Mouse (Mus musculus) intestine, postnatal 0 days (tissue): ENCODE data around the gene Cmtm8. TPM values are rescaled to one million over a fixed set of nuclear protein-coding genes. Genes with fewer than 3 reads are reported as not detected.

Source experiments
- ATAC-seq: fragments of 200-750 bp; cut with Nextera tagmentation; 2 replicates; pipeline ENCODE4 v1.8.0; 2017; ENCODE audit warnings: mild to moderate bottlenecking, moderate TSS enrichment, moderate library complexity
- H3K27ac ChIP-seq: fragments of 300-500 bp; sonication (generic); 2 replicates; pipeline ENCODE4 v1.5.1; 2014; ENCODE audit warnings: mild to moderate bottlenecking, low read depth, low read length, moderate library complexity
- H3K27me3 ChIP-seq: fragments of 300-500 bp; sonication (generic); replicated peaks from 2 replicates; pipeline ENCODE4 v1.6.1; 2014; ENCODE audit warnings: low read length, mixed read lengths; ENCODE audit not compliant: control insufficient read depth, insufficient read depth
- H3K36me3 ChIP-seq: fragments of 300-500 bp; sonication (generic); 2 replicates; pipeline ENCODE4 v1.6.1; 2014; ENCODE audit warnings: mild to moderate bottlenecking, moderate library complexity; ENCODE audit not compliant: control insufficient read depth, insufficient read depth
- H3K4me1 ChIP-seq: fragments of 300-500 bp; sonication (generic); replicated peaks from 2 replicates; pipeline ENCODE4 v1.6.1; 2014; ENCODE audit warnings: antibody characterized with exemption, low read length, mixed read lengths; ENCODE audit not compliant: control insufficient read depth, insufficient read depth
- H3K4me2 ChIP-seq: fragments of 300-500 bp; sonication (generic); replicated peaks from 2 replicates; pipeline ENCODE4 v1.6.1; 2014; ENCODE audit warnings: low read depth, mild to moderate bottlenecking, moderate library complexity
- H3K4me3 ChIP-seq: fragments of 300-500 bp; sonication (generic); 2 replicates; pipeline ENCODE4 v1.5.1; 2014; ENCODE audit warnings: low read depth, low read length
- H3K9ac ChIP-seq: fragments of 300-500 bp; sonication (generic); 2 replicates; pipeline ENCODE4 v1.6.1; 2014; ENCODE audit warnings: mild to moderate bottlenecking, low read depth, low read length
- H3K9me3 ChIP-seq: fragments of 300-500 bp; sonication (generic); 2 replicates; pipeline ENCODE4 v1.6.1; 2016; ENCODE audit warnings: mixed run types; ENCODE audit not compliant: control insufficient read depth
- CTCF ChIP-seq: sonication (generic); IDR thresholded peaks from 2 replicates; pipeline ENCODE4 v1.5.1; 2016; ENCODE audit warnings: low read depth, mild to moderate bottlenecking, control low read depth, antibody characterized with exemption, moderate library complexity
- WGBS: fragments of 180-500 bp; shearing (Covaris S2); extraction: QIAGEN DNeasy Blood & Tissue Kit; methylation state at CpG from one replicate; pipeline ENCODE4 v1.1.7; 2014; 5-methylcytosine and 5-hydroxymethylcytosine counted together
- polyA plus RNA-seq: library from polyadenylated mRNA; unstranded; fragments of >200 nt; fragmentation: Nextera tagmentation; extraction: Ambion mirVana; gene quantifications from 2 replicates; pipeline ENCODE4 v1.2.1, GENCODE M21; 2015

The Cmtm8 gene
- polyA plus RNA-seq, 1 experiment from 2014 or later, result 91.5 TPM

DNA sequence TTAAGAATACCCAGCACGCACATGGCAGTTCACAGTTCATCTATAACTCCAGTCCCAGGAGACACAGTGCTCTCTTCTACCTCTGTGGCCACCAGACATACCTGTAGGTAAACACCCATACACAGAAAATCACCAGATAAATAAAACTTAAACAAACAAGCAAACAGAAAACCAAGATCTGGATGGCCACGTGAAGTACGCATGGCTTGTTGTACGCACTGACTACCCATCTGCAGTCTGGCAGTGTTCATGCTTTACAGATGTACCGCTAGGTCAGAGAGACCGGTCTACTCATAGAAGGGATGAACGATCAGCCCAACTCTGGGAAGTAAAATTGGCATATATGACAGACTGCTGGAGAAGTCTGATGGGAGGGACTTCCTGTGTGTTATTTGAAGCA, 27.8 kb downstream of the Cmtm8 start:
- Histone ChIP-seq H3K27me3 (no peaks in the 10 kb centered on the region), H3K9ac (no peak overlapping the region), H3K4me2 (no peak overlapping the region), H3K36me3 (no peaks in the 10 kb centered on the region), H3K4me1 (peaks cover 11% of the 10 kb centered on the region; the same call in 1 of the 2 replicates), H3K9me3 (no peaks in the 10 kb centered on the region), H3K4me3 (no peak overlapping the region), H3K27ac (no peak overlapping the region)
- WGBS, result 90% methylated on average over 7 of the region's 7 CpGs
- ATAC-seq, result no peak
- TF ChIP-seq CTCF, result no peak

DNA sequence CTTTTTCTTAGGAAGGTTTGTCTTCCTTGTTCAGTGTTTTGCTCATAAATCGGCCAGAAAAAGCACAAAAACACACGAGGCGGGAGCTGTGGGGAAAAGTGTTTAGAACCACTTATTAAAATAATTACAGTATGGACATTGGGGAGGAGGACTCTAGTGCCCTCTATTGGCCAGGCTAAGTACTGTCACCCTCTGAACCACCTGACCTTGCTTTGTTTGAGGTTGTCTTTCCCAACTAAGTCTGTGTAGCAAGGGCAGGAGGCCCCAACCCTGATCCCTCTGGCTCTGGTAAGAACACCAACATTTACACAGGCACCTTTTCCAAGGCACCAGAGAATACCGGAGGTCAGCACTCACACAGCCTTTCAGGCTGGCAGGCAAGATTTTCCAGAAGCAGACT, 28.6 kb downstream of the Cmtm8 start:
- Histone ChIP-seq H3K27me3 (no peaks in the 10 kb centered on the region), H3K9ac (no peak overlapping the region), H3K4me2 (no peak overlapping the region; the same call in 1 of the 2 replicates), H3K36me3 (no peaks in the 10 kb centered on the region), H3K4me3 (no peak overlapping the region), H3K27ac (no peak overlapping the region), H3K9me3 (no peaks in the 10 kb centered on the region), H3K4me1 (peaks cover 11% of the 10 kb centered on the region; the same call in 1 of the 2 replicates)
- peak; percentile 89 for TF ChIP-seq CTCF
- 58% methylated on average over 4 of the region's 4 CpGs for whole genome bisulfite sequencing
- peak; percentile 66 for ATAC-seq

GRCm38 (mm10) chr9:114812001-114812400, 32.0 kb downstream of the Cmtm8 start:
- Histone ChIP-seq H3K27ac (no peak overlapping the region), H3K9me3 (no peaks in the 10 kb centered on the region), H3K4me2 (no peak overlapping the region), H3K27me3 (no peaks in the 10 kb centered on the region), H3K36me3 (no peaks in the 10 kb centered on the region), H3K4me1 (0 out of 2 replicates have a peak, but pooled peaks cover 2% of the 10 kb centered on the region), H3K9ac (no peak overlapping the region), H3K4me3 (no peak overlapping the region)
- no peak for ATAC-seq
- WGBS, result 76% methylated on average over 4 of the region's 4 CpGs
- TF ChIP-seq CTCF, result no peak

GRCm38 (mm10) chr9:114810837-114811236, 33.1 kb downstream of the Cmtm8 start:
- H3K27me3 ChIP-seq, result no peaks in the 10 kb centered on the region
- no peaks in the 10 kb centered on the region for H3K9me3 ChIP-seq
- no peaks in the 10 kb centered on the region for H3K4me1 ChIP-seq
- 34% methylated on average over 11 of the region's 11 CpGs for WGBS
- no peak for TF ChIP-seq CTCF
- H3K9ac ChIP-seq, result no peak overlapping the region
- no peak for ATAC-seq
- no peak overlapping the region for H3K4me3 ChIP-seq
- 0 out of 2 replicates have a peak overlapping the region, but pooled peaks have one; percentile 13 for H3K4me2 ChIP-seq
- H3K27ac ChIP-seq, result no peak overlapping the region
- H3K36me3 ChIP-seq, result no peaks in the 10 kb centered on the region

- 30% methylated on average over 5 of the region's 5 CpGs for WGBS
- peak; percentile 56 for TF ChIP-seq CTCF
Measured at GRCm38 (mm10) chr9:114808671-114809070, 35.3 kb downstream of the Cmtm8 start.

DNA sequence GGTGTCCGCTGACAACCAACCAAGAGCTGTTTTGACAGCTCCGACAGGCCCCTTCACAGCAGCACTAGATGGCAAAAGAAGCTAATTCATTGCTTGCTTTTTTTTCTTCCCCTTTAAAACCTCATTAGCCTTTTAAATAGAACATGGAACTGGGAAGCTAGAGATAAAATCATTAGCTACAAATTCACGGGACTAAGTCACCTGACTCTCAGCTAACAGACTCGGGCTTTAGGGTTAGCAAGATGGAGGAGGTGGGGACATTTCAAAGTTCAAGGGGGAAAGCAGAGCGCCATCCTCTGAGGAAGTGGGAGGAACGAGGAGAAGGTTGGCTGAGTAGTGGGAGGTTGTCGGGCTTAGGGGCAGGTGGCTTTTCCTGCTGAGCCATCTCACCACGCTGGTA, 36.7 kb downstream of the Cmtm8 start:
- WGBS, result 53% methylated on average over 8 of the region's 8 CpGs
- no peak for TF ChIP-seq CTCF

More at GRCm38 (mm10) chr9:114808671-114809070, 35.3 kb downstream of the Cmtm8 start:
- no peaks in the 10 kb centered on the region for H3K9me3 ChIP-seq
- H3K27me3 ChIP-seq, result no peaks in the 10 kb centered on the region
- peak; percentile 64 for ATAC-seq
- H3K9ac ChIP-seq, result no peak overlapping the region
- H3K4me2 ChIP-seq, result no peak overlapping the region
- H3K36me3 ChIP-seq, result no peaks in the 10 kb centered on the region
- no peak overlapping the region for H3K4me3 ChIP-seq
- no peak overlapping the region for H3K27ac ChIP-seq
- H3K4me1 ChIP-seq, result 0 out of 2 replicates have a peak, but pooled peaks cover 5% of the 10 kb centered on the region

More for the DNA sequence above, 36.7 kb downstream of the Cmtm8 start:
- no peaks in the 10 kb centered on the region for H3K27me3 ChIP-seq
- H3K36me3 ChIP-seq, result no peaks in the 10 kb centered on the region
- no peaks in the 10 kb centered on the region for H3K9me3 ChIP-seq
- H3K4me1 ChIP-seq, result 0 out of 2 replicates have a peak, but pooled peaks cover 5% of the 10 kb centered on the region
- no peak overlapping the region for H3K9ac ChIP-seq
- H3K4me3 ChIP-seq, result no peak overlapping the region
- ATAC-seq, result no peak
- H3K4me2 ChIP-seq, result no peak overlapping the region
- H3K27ac ChIP-seq, result no peak overlapping the region
